Mouse (Mus musculus) embryonic fibroblast, embryonic 13.5 days (primary cell): ENCODE data around the gene Rhno1.

ENCODE experiments used
- CTCF ChIP-seq: IDR thresholded peaks from 2 replicates; pipeline ENCODE4 v1.5.1; 2011; ENCODE audit warnings: mild to moderate bottlenecking, control low read depth, low read length, moderate library complexity, borderline replicate concordance; ENCODE audit not compliant: insufficient read depth
- POLR2A ChIP-seq: IDR thresholded peaks from 2 replicates; pipeline ENCODE4 v1.6.1; 2011; ENCODE audit warnings: low read depth, mild to moderate bottlenecking, control low read depth, low read length, moderate library complexity

DNA sequence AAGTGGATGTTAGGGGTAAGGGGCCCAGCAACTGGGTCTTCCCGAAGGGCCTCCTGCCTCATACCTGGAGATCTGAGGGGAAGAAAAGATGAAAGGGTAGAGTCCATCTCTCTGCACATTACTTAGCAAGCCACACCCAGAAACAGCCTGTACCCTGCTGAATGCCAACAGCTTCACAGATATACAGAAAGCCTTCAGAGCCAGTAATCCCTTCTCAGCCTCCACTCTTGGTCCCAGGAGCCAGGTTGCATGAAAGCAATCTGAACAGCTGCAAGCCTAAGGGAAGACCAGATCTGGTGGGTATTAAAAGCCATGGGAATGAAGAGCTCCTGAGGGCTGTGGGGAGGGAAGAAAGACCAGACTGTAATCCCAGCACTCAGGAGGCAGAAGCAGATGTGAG, 26.5 kb upstream of the Rhno1 start:
- TF ChIP-seq CTCF (no peak), POLR2A (no peak)
